Mouse (Mus musculus): Measurements from ENCODE around the gene Icosl. TPM values are rescaled to one million over a fixed set of nuclear protein-coding genes. Genes with fewer than 3 reads are reported as not detected.
"Not testable (repeated sequence)": the region's sequence is repeated elsewhere in the genome, so short reads cannot be mapped to it uniquely, and the experiment has no call there.

The Icosl gene
- total RNA-seq, 2 experiments from 2014 or later: 20.8 to 29.3 TPM

- peak; percentile 87 for ATAC-seq (ENCODE audit: poor library complexity, severe bottlenecking)
Measured at GRCm38 (mm10) chr10:78105548-78105947, 36.4 kb downstream of the Icosl start.

- ATAC-seq (ENCODE audit: poor library complexity, severe bottlenecking): no peak
Measured at GRCm38 (mm10) chr10:78114521-78115092, 45.5 kb downstream of the Icosl start.

DNA sequence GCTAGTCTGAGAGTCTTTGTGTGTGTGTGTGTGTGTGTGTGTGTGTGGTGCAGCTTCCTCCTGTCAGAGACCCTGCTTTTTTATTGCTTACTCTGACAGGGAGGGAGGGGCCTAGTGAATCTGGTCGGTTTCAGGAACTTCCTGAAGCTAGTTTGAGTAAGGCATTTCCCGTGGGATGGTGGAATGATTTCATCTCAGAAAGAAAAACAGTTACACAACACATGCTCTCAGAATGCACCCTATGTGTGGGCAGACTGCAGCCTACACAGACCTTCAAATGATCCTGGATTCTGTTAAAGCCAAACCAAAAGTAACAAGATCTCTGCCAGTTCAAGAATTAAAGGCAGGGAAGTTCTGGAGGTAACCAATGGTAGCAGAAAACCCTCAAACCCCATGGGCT, 46.1 kb downstream of the Icosl start:
- ATAC-seq (ENCODE audit: poor library complexity, severe bottlenecking): no peak

DNA sequence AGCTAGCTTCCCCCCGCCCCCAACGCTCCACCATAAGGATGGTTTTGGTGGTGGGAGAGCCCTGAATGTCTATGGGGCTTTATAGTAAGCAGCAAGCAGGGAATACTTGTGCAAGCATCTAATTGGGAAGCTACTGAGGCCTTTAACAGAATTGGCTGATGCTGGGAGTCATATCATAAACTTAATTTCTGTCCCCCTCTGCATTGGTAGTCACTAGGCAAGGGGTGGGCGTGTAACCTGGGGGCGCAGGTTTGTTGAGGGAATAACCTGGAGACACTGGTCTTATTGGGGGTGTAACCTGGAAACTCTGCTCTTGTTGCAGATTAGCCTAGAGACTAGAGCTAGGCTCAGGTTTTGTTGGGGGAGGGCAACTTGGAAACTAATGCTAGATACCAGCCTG, 50.3 kb downstream of the Icosl start:
- no peak for ATAC-seq (ENCODE audit: poor library complexity, severe bottlenecking)

GRCm38 (mm10) chr10:78124137-78124536, 55.0 kb downstream of the Icosl start:
- ATAC-seq (ENCODE audit: poor library complexity, severe bottlenecking): not testable (repeated sequence)

DNA sequence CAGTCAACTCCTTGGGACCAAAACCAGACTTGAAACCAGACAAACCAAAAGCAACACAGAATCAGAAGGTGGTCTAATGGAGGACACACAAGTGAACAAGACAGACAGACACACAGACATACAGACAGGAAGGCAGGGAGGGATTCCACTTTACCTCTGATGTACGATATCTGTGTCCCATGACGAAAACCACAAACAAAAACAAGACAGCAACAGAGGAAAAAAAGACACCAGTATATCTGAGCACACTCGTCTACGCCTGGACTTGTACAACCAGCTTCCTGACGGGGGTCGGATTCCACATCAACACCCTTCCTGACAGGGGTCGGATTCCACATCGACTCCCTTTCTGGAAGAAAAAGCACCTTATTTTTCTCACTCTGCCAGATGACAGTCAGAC, 56.0 kb downstream of the Icosl start:
- ATAC-seq (ENCODE audit: poor library complexity, severe bottlenecking): not testable (repeated sequence)

- ATAC-seq (ENCODE audit: poor library complexity, severe bottlenecking): no peak
Measured at GRCm38 (mm10) chr10:78126311-78126710, 57.2 kb downstream of the Icosl start.

DNA sequence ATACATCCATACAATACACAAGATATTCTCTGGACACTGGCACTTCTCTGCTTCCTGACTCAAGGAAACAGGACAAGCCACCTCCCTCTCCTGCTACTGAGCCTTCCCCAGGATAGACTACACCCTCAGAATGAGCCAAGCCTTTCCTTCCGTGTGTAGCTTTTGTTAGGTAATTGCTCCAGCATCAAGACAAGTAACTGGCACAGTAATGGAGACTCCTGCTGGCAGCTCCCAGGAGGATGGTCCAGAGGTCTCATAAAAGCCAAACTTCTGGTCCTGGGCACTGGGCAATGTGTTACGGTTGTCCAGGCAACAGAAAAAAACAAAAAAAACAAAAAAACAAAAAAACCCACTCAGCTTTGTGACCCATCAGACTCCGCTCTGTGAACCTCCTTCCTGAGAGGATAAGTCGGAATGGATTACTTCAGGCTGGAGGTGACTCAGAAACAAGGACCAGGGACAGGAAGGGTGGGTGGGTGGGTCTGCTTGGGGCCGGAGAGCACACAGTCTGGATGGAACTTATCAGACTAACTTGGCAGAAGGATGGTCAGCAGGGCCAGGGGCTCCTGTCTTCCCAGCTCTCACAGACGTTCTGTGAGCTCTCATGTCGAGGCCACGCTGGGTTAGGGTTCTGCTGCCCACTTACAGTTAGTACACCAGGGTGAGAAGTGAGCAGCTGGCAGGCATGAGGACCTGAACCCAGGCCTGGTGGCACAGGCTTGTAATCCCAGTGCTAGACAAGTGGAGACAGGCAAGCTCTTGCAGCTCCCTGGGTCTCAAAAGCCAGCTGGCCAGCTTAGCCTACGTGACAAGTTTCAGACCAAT, 58.2 kb downstream of the Icosl start:
- ATAC-seq (ENCODE audit: poor library complexity, severe bottlenecking): no peak

GRCm38 (mm10) chr10:78127931-78128330, 58.8 kb downstream of the Icosl start:
- no peak for ATAC-seq (ENCODE audit: poor library complexity, severe bottlenecking)

GRCm38 (mm10) chr10:78128647-78129046, 59.5 kb downstream of the Icosl start:
- no peak for ATAC-seq (ENCODE audit: poor library complexity, severe bottlenecking)

DNA sequence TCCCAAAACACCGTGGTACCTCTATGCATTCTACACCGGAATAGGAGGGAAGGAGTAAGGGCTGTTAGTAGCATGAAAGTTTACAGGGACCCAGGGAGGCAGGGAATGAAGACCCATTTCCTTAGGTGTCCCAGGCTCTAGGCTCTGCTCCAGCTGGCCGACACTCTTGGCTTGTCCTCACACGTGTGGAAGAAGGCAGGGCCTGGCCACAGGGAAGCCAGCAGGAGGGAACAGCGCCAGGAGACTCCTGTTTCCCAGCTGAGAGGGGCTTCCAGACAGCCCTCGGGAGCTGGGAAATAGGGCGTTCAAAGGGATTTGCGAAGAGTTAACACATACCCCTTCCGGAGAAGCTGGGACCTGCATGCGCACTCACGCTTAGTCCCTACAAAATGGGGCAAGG, 60.3 kb downstream of the Icosl start:
- ATAC-seq (ENCODE audit: poor library complexity, severe bottlenecking): no peak

GRCm38 (mm10) chr10:78129998-78130397, 60.9 kb downstream of the Icosl start:
- no peak for ATAC-seq (ENCODE audit: poor library complexity, severe bottlenecking)

Other genes with a start within 250 kb of the Icosl start
- not detected in 2 replicates for gene Krtap10-4, start 242.2 kb upstream of the Icosl start, total RNA-seq (2015)
- gene Krtap10-4, start 242.2 kb upstream of the Icosl start, total RNA-seq (2017): not detected in 2 replicates
- gene Krtap10-10, start 233.4 kb upstream of the Icosl start, total RNA-seq (2015): not detected in 2 replicates
- gene Krtap10-10, start 233.4 kb upstream of the Icosl start, total RNA-seq (2017): not detected in 2 replicates
- gene Gm36176, start 222.5 kb upstream of the Icosl start, total RNA-seq (2015): not detected in 2 replicates
- not detected in 2 replicates for gene Gm36176, start 222.5 kb upstream of the Icosl start, total RNA-seq (2017)
- not detected in 2 replicates for gene Gm10318, start 216.4 kb upstream of the Icosl start, total RNA-seq (2015)
- not detected in 2 replicates for gene Gm10318, start 216.4 kb upstream of the Icosl start, total RNA-seq (2017)
- gene Gm3285, start 207.3 kb upstream of the Icosl start, total RNA-seq (2015): not detected in 2 replicates
- not detected in 2 replicates for gene Gm3285, start 207.3 kb upstream of the Icosl start, total RNA-seq (2017)
- 0.07 TPM in 1 of 2 replicates, not detected in the other for gene Lrrc3, start 166.8 kb upstream of the Icosl start, total RNA-seq (2015)
- gene Lrrc3, start 166.8 kb upstream of the Icosl start, total RNA-seq (2017): not detected in 2 replicates
- gene Trpm2, start 98.7 kb upstream of the Icosl start, total RNA-seq (2015): 15.2 and 20.7 TPM in 2 replicates
- gene Trpm2, start 98.7 kb upstream of the Icosl start, total RNA-seq (2017): 33.5 and 35.8 TPM in 2 replicates
- gene 1810043G02Rik, start 90.8 kb upstream of the Icosl start, total RNA-seq (2015): 9.1 and 12.3 TPM in 2 replicates
- 12.2 and 15.8 TPM in 2 replicates for gene 1810043G02Rik, start 90.8 kb upstream of the Icosl start, total RNA-seq (2017)
- gene Pfkl, start 59.2 kb upstream of the Icosl start, total RNA-seq (2015): 6.9 and 7.0 TPM in 2 replicates
- gene Pfkl, start 59.2 kb upstream of the Icosl start, total RNA-seq (2017): 13.6 and 16.9 TPM in 2 replicates
- 2.5 TPM in 1 of 2 replicates, not detected in the other for gene Dnmt3l, start 27.4 kb upstream of the Icosl start, total RNA-seq (2015)
- 0.37 TPM in 1 of 2 replicates, not detected in the other for gene Dnmt3l, start 27.4 kb upstream of the Icosl start, total RNA-seq (2017)
- gene Aire, start 25.7 kb upstream of the Icosl start, total RNA-seq (2015): not detected in 2 replicates
- not detected in 2 replicates for gene Aire, start 25.7 kb upstream of the Icosl start, total RNA-seq (2017)
- gene D10Jhu81e, start 100.5 kb downstream of the Icosl start, total RNA-seq (2015): 22.7 and 25.3 TPM in 2 replicates
- gene D10Jhu81e, start 100.5 kb downstream of the Icosl start, total RNA-seq (2017): 57.6 and 69.2 TPM in 2 replicates
- gene Pwp2, start 115.8 kb downstream of the Icosl start, total RNA-seq (2015): 2.2 and 3.0 TPM in 2 replicates
- gene Pwp2, start 115.8 kb downstream of the Icosl start, total RNA-seq (2017): 7.4 and 8.8 TPM in 2 replicates
- gene Trappc10, start 175.3 kb downstream of the Icosl start, total RNA-seq (2015): 26.1 and 37.9 TPM in 2 replicates
- gene Trappc10, start 175.3 kb downstream of the Icosl start, total RNA-seq (2017): 26.9 and 29.1 TPM in 2 replicates

Data from megakaryocyte, adult 5-6 weeks (primary cell).